Mouse (Mus musculus): Measurements from ENCODE around the gene Plekhh2. TPM values are rescaled to one million over a fixed set of nuclear protein-coding genes. Genes with fewer than 3 reads are reported as not detected.

Gene Plekhh2
- polyA plus RNA-seq, 2 experiments: 0.22 to 0.37 TPM

- TF ChIP-seq EP300 (IDR thresholded peaks at IDR 0.05; ENCODE audit: low read depth): no peak
- no peak for TF ChIP-seq CTCF (IDR thresholded peaks at IDR 0.05; ENCODE audit: low read depth)
- ATAC-seq (ENCODE audit: insufficient read depth): no peak
- Histone ChIP-seq H3K4me2 (ENCODE audit: low read depth) (no peak overlapping the region), H3K36me3 (replicated peaks; ENCODE audit: control insufficient read depth, insufficient read depth, low read depth) (no peaks in the 10 kb centered on the region), H3K27ac (no peak overlapping the region), H3K27me3 (ENCODE audit: control insufficient read depth, insufficient read depth, low read length) (no peaks in the 10 kb centered on the region), H3K4me1 (replicated peaks; ENCODE audit: control insufficient read depth in 2 of 2, insufficient read depth in 2 of 2, low read length in 1 of 2) (no peaks in the 10 kb centered on the region), H3K9ac (replicated peaks) (no peak overlapping the region), H3K4me3 (ENCODE audit: insufficient read depth in 1 of 2, low read depth in 2 of 2, low read length in 2 of 2) (no peak overlapping the region), H3K9me3 (ENCODE audit: control insufficient read depth, low read length) (no peaks in the 10 kb centered on the region)
- DNase-seq (ENCODE audit: low read depth in 3 of 3, low spot score in 3 of 3): no peak
- WGBS (ENCODE audit: insufficient replicate concordance): 69% methylated on average over 4 of the region's 4 CpGs
Measured at GRCm38 (mm10) chr17:84535226-84535625, 23.5 kb downstream of the Plekhh2 start.

GRCm38 (mm10) chr17:84537301-84537700 lies 25.6 kb downstream of the Plekhh2 start:
- TF ChIP-seq CTCF (IDR thresholded peaks at IDR 0.05; ENCODE audit: low read depth) (no peak), EP300 (IDR thresholded peaks at IDR 0.05; ENCODE audit: low read depth) (no peak)
- Histone ChIP-seq H3K27ac (no peak overlapping the region), H3K27me3 (ENCODE audit: control insufficient read depth, insufficient read depth, low read length) (no peaks in the 10 kb centered on the region), H3K9me3 (ENCODE audit: control insufficient read depth, low read length) (no peaks in the 10 kb centered on the region), H3K9ac (replicated peaks) (no peak overlapping the region), H3K4me2 (ENCODE audit: low read depth) (no peak overlapping the region), H3K36me3 (replicated peaks; ENCODE audit: control insufficient read depth, insufficient read depth, low read depth) (no peaks in the 10 kb centered on the region), H3K4me1 (replicated peaks; ENCODE audit: control insufficient read depth in 2 of 2, insufficient read depth in 2 of 2, low read length in 1 of 2) (no peaks in the 10 kb centered on the region), H3K4me3 (ENCODE audit: insufficient read depth in 1 of 2, low read depth in 2 of 2, low read length in 2 of 2) (no peak overlapping the region)
- ATAC-seq (ENCODE audit: insufficient read depth) (no peak), DNase-seq (ENCODE audit: low read depth in 3 of 3, low spot score in 3 of 3) (no peak)
- WGBS (ENCODE audit: insufficient replicate concordance): 74% methylated on average over 6 of the region's 6 CpGs

- DNase-seq (ENCODE audit: low read depth in 3 of 3, low spot score in 3 of 3) (no peak), ATAC-seq (ENCODE audit: insufficient read depth) (no peak)
- H3K27me3 ChIP-seq (ENCODE audit: control insufficient read depth, insufficient read depth, low read length): no peaks in the 10 kb centered on the region
- no peak overlapping the region for H3K4me3 ChIP-seq (ENCODE audit: insufficient read depth in 1 of 2, low read depth in 2 of 2, low read length in 2 of 2)
- TF ChIP-seq EP300 (IDR thresholded peaks at IDR 0.05; ENCODE audit: low read depth): no peak
- no peak for TF ChIP-seq CTCF (IDR thresholded peaks at IDR 0.05; ENCODE audit: low read depth)
- no peaks in the 10 kb centered on the region for H3K36me3 ChIP-seq (replicated peaks; ENCODE audit: control insufficient read depth, insufficient read depth, low read depth)
- H3K9ac ChIP-seq (replicated peaks): no peak overlapping the region
- 73% methylated on average over 3 of the region's 3 CpGs for WGBS (ENCODE audit: insufficient replicate concordance)
- H3K4me2 ChIP-seq (ENCODE audit: low read depth): no peak overlapping the region
- no peak overlapping the region for H3K27ac ChIP-seq
- H3K9me3 ChIP-seq (ENCODE audit: control insufficient read depth, low read length): no peaks in the 10 kb centered on the region
- no peaks in the 10 kb centered on the region for H3K4me1 ChIP-seq (replicated peaks; ENCODE audit: control insufficient read depth in 2 of 2, insufficient read depth in 2 of 2, low read length in 1 of 2)
Measured at GRCm38 (mm10) chr17:84537966-84538365, 26.3 kb downstream of the Plekhh2 start.

- no peak overlapping the region for H3K4me3 ChIP-seq (ENCODE audit: insufficient read depth in 1 of 2, low read depth in 2 of 2, low read length in 2 of 2)
- H3K4me1 ChIP-seq (replicated peaks; ENCODE audit: control insufficient read depth in 2 of 2, insufficient read depth in 2 of 2, low read length in 1 of 2): no peaks in the 10 kb centered on the region
- no peak for TF ChIP-seq EP300 (IDR thresholded peaks at IDR 0.05; ENCODE audit: low read depth)
- TF ChIP-seq CTCF (IDR thresholded peaks at IDR 0.05; ENCODE audit: low read depth): no peak
- H3K4me2 ChIP-seq (ENCODE audit: low read depth): no peak overlapping the region
- DNase-seq (ENCODE audit: low read depth in 3 of 3, low spot score in 3 of 3) (no peak), ATAC-seq (ENCODE audit: insufficient read depth) (no peak)
- H3K36me3 ChIP-seq (replicated peaks; ENCODE audit: control insufficient read depth, insufficient read depth, low read depth): no peaks in the 10 kb centered on the region
- no peak overlapping the region for H3K27ac ChIP-seq
- no peaks in the 10 kb centered on the region for H3K27me3 ChIP-seq (ENCODE audit: control insufficient read depth, insufficient read depth, low read length)
- no peak overlapping the region for H3K9ac ChIP-seq (replicated peaks)
- WGBS (ENCODE audit: insufficient replicate concordance): 35% methylated on average over 8 of the region's 8 CpGs
- no peaks in the 10 kb centered on the region for H3K9me3 ChIP-seq (ENCODE audit: control insufficient read depth, low read length)
Measured at GRCm38 (mm10) chr17:84540603-84541002, 28.9 kb downstream of the Plekhh2 start.

GRCm38 (mm10) chr17:84550902-84551877 lies 39.5 kb downstream of the Plekhh2 start:
- no peaks in the 10 kb centered on the region for H3K36me3 ChIP-seq (replicated peaks; ENCODE audit: control insufficient read depth, insufficient read depth, low read depth)
- ATAC-seq (ENCODE audit: insufficient read depth): no peak
- DNase-seq (ENCODE audit: low read depth in 3 of 3, low spot score in 3 of 3): no peak
- no peaks in the 10 kb centered on the region for H3K4me1 ChIP-seq (replicated peaks; ENCODE audit: control insufficient read depth in 2 of 2, insufficient read depth in 2 of 2, low read length in 1 of 2)
- 53% methylated on average over 5 of the region's 5 CpGs for WGBS (ENCODE audit: insufficient replicate concordance)
- no peak overlapping the region for H3K4me2 ChIP-seq (ENCODE audit: low read depth)
- no peaks in the 10 kb centered on the region for H3K9me3 ChIP-seq (ENCODE audit: control insufficient read depth, low read length)
- H3K27ac ChIP-seq: no peak overlapping the region
- no peak for TF ChIP-seq CTCF (IDR thresholded peaks at IDR 0.05; ENCODE audit: low read depth)
- TF ChIP-seq EP300 (IDR thresholded peaks at IDR 0.05; ENCODE audit: low read depth): no peak
- no peak overlapping the region for H3K4me3 ChIP-seq (ENCODE audit: insufficient read depth in 1 of 2, low read depth in 2 of 2, low read length in 2 of 2)
- H3K9ac ChIP-seq (replicated peaks): no peak overlapping the region
- H3K27me3 ChIP-seq (ENCODE audit: control insufficient read depth, insufficient read depth, low read length): no peaks in the 10 kb centered on the region

Measured in liver, embryonic 14.5 days (tissue).